Mouse (Mus musculus) heart, postnatal 25 days (tissue): Measurements from ENCODE around the gene Srebf1. TPM values are rescaled to one million over a fixed set of nuclear protein-coding genes. Genes with fewer than 3 reads are reported as not detected.

Experiments
- DNase-seq: peaks from one replicate; pipeline ENCODE4 v3.0.0; 2022; ENCODE audit warnings: low spot score
- intact Hi-C: fragments of 180-260 bp; cut with DNase I; formaldehyde crosslinking; loops from one replicate; pipeline ENCODE4 v1.15.1; 2025
- total RNA-seq, 2 experiments: library from RNA; stranded (reverse); gene quantifications; 2 replicates each; pipeline ENCODE4 v1.2.3; 2021

Srebf1 gene
- total RNA-seq, 2 experiments from 2014 or later = 30.7 to 38.3 TPM

GRCm38 (mm10) chr11:60244503-60245143 lies 22.2 kb upstream of the Srebf1 start:
- DNase-seq = no peak
- intact Hi-C loops = no loop called here

DNA sequence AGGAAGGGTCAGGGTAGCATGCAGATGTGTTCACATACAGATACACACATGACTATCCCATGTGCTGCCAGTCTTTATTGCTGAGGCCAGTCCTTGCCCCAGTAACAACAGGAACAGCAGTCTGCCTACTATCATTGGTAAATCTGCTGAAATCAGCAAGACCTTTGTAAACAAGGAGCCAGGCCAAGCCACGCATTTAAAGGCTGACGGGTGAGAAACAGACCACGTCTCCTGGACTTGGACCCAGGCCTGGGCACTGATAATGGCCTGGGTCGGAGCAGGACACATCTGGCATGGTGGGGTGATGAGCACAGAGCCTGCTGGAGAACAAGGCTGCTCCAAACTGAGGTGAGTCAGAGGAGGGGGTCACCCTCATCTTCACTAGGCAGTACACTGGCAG lies 18.1 kb upstream of the Srebf1 start:
- DNase-seq = no peak
- intact Hi-C loops = no loop called here

- no peak for DNase-seq
- intact Hi-C loops = no loop called here
Measured at GRCm38 (mm10) chr11:60235351-60235750, 13.0 kb upstream of the Srebf1 start.

DNA sequence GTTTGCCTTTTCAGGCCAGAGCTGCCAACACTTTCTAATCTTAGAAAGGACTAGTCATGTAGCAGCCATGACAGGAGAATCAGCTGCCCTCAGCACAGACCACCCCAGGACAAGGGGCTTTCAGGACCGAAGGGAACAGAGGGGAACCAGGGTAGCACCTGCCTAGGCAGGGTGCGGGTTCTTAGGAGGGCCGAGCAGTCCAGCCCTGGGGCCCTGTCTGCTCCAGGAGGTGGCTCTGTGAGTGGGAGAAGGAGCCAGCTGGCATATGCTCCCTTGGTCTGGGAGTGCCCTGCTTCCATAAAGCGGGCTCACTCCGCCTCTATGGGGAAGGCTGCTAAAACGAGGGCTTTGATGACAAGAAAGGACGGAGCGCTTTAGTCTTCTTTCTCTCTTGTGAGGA lies 10.9 kb upstream of the Srebf1 start:
- intact Hi-C loops = no loop called here
- no peak for DNase-seq

DNA sequence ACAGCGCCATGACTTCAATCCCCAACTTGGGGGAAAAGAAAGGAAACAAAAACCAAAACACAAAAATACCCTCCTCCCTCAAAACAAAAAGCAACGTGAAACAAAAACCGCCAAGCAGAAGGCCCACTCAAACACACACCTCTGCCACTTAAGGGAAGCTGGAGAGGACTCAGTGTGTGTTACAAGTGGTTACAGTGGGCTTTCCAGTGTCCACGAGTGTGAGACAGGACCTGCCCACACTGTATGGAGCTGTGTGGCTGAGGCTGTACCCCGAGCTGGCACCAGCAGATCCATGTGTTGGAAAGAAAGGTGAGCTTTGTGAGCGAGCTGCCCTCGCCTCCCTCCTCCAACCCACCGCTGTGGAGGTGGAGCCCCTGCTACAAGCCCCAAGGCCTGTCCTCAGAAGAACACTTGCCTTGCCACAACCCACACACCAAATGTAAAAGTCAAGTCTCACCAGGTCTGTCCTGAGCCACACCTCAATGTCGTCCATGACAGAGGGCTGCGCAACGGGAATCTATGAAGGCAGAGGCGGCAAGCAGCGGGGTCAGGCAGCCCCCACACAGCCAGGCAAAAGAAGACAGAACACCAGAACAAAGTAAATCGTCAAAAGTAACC lies 10.2 kb upstream of the Srebf1 start:
- no peak for DNase-seq

DNA sequence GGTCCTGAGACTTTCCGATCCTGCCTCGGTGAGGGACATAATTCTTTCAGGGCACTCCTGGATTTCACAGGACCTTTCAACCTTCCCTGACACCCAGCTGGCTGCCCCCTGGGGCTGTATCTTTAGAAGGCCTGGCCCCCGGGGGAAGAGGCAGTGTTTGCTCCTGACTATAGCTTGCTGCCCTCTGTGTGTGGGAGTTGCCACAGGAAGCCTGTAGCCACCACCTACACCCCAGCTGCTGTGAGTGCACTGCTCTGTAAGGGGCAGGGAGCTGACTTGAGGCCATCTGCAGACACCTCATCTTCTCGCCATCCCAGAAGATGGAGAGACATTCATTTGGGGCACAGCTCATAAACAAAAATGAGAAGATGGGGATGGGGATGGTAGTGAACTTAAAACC lies 9.6 kb upstream of the Srebf1 start:
- DNase-seq = no peak
- intact Hi-C loops = no loop called here

More for the DNA sequence above, 10.2 kb upstream of the Srebf1 start:
- intact Hi-C loops = no loop called here

GRCm38 (mm10) chr11:60231326-60231725 lies 8.9 kb upstream of the Srebf1 start:
- intact Hi-C loops = no loop called here
- DNase-seq = no peak

- intact Hi-C loops = no loop called here
- no peak for DNase-seq
Measured at GRCm38 (mm10) chr11:60230512-60230911, 8.1 kb upstream of the Srebf1 start.

DNA sequence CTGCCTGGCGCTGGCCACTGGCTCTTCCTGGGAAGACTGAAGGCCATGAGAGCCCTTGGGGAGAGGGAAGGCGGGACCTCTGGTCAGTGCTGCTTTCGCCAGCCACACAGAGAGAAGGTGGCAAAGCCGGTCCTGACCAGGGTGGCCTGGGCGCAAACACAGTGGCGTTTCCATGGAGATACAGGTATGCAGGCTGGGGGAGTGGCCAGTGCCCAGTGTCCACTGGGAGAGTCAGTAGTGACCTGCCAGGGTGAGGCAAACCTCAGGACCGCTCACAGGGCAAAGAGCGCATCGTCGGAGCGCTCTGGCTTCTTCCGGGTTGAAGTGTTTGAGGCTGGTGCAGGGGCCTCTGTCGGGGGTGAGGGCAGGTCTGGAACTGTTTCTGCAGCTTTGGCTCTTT lies 7.4 kb upstream of the Srebf1 start:
- intact Hi-C loops = no loop called here
- no peak for DNase-seq

- intact Hi-C loops = no loop called here
- DNase-seq = no peak
Measured at GRCm38 (mm10) chr11:60228525-60228924, 6.1 kb upstream of the Srebf1 start.

GRCm38 (mm10) chr11:60225874-60226273 lies 3.5 kb upstream of the Srebf1 start:
- intact Hi-C loops = no loop called here
- no peak for DNase-seq

GRCm38 (mm10) chr11:60224676-60225075 lies 2.3 kb upstream of the Srebf1 start:
- DNase-seq = no peak
- intact Hi-C loops = no loop called here

- no peak for DNase-seq
- intact Hi-C loops = no loop called here
Measured at GRCm38 (mm10) chr11:60222085-60222468, 304 bp downstream of the Srebf1 start.

DNA sequence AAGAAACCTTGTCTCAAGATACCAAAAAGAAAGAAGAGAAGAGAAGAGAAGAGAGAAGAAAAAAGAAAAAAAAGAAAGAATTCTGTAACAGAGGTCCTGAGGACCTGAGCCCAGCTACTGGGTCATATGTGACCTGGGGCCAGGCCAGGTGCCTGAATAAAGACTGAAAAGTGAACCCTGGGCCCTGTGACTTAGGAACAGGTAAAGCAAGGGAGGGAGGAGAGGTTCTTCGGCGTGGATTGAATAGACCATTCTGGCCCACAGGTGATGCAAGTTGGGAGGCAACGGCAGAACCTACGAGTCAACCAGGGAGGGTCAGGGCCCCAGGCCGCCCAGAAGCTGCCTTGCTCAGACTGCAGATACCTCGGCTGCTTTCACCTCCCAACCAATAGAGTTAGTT lies 956 bp downstream of the Srebf1 start:
- no peak for DNase-seq

GRCm38 (mm10) chr11:60220291-60220804 lies 2.0 kb downstream of the Srebf1 start:
- peak; percentile 86 for DNase-seq
- intact Hi-C loops = no loop called here

More for the DNA sequence above, 956 bp downstream of the Srebf1 start:
- intact Hi-C loops = no loop called here

DNA sequence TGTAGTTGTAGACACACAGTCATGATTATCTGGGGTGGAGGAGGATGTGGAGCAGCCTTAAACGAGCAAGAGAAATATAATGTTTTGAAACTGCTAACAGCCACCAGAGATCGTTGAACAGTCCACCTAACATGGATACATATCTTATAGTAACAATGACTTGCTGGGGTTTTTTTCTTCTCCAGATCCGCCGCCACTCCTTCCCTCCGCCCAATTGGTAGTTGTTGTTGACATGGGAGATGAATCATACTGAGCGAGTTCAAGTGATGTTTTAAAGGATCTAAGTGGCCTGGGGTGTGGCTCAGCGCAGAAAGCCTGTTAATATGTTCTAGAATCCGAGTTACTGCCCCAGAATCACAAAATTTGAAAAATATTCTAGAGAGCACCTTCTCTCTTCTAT lies 2.8 kb downstream of the Srebf1 start:
- DNase-seq = no peak
- intact Hi-C loops = no loop called here

GRCm38 (mm10) chr11:60217467-60217866 lies 4.9 kb downstream of the Srebf1 start:
- intact Hi-C loops = no loop called here
- DNase-seq = no peak

GRCm38 (mm10) chr11:60216671-60217070 lies 5.7 kb downstream of the Srebf1 start:
- no peak for DNase-seq
- intact Hi-C loops = no loop called here

GRCm38 (mm10) chr11:60213266-60213665 lies 9.1 kb downstream of the Srebf1 start:
- intact Hi-C loops = no loop called here
- DNase-seq = no peak

GRCm38 (mm10) chr11:60211761-60212160 lies 10.6 kb downstream of the Srebf1 start:
- DNase-seq = no peak
- intact Hi-C loops = no loop called here

- intact Hi-C loops = no loop called here
Measured at GRCm38 (mm10) chr11:60211152-60211551, 11.2 kb downstream of the Srebf1 start.

DNA sequence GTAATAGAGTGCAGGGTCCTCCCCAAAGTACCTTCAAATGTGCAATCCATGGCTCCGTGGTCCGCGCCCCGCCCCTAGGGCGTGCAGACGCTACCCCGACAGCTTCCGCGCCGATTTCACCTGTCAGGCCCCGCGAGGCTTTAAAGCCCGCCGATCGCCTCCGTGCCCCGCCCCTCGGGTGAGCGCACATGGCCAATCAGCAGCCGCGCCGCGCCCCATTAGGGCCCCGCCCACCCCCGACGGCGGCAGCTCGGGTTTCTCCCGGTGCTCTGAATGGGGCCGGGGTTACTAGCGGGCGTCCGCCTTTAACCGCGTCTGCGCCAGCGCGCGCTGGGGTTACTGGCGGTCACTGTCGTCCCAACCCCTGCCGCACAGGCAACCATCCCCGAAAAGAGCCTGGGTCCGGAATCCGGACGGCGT lies 12.1 kb downstream of the Srebf1 start:
- DNase-seq = peak; percentile 89
- intact Hi-C loops = no loop called here

More at GRCm38 (mm10) chr11:60211152-60211551, 11.2 kb downstream of the Srebf1 start:
- DNase-seq = no peak
